Mouse (Mus musculus) neutrophil, adult 59 days (primary cell): ENCODE results near the gene 5430419D17Rik. TPM values are rescaled to one million over a fixed set of nuclear protein-coding genes. Genes with fewer than 3 reads are reported as not detected.

Experiments
- total RNA-seq, 2 experiments: library from RNA; stranded (reverse); gene quantifications; 1 replicate in 1 of 2; 2 replicates in 1 of 2; pipeline ENCODE4 v1.2.4; 2023

Gene 5430419D17Rik
- not detected for total RNA-seq

DNA sequence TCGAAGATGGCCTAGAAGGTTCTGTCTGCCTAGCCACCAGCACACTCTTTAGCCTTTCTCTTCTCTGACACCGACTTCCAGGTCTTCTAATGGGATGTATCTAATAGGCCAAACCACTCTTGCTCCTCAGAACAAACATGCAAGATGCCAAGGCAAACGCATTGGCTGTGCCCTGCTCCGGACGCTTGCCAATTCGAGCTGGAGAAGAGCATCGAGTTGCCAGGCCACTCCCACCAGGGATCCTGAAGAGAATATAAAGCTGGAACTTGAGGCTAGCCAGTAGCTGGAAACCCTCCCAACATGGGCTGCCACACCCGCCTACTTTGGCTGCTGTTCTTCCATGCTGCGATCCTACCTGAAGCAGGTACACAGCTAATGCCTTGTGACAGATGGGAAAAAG lies at the start of gene 5430419D17Rik:
Gene 5430419D17Rik (plus strand): TSS at position 282 of the 400 bp plus-strand sequence.

DNA sequence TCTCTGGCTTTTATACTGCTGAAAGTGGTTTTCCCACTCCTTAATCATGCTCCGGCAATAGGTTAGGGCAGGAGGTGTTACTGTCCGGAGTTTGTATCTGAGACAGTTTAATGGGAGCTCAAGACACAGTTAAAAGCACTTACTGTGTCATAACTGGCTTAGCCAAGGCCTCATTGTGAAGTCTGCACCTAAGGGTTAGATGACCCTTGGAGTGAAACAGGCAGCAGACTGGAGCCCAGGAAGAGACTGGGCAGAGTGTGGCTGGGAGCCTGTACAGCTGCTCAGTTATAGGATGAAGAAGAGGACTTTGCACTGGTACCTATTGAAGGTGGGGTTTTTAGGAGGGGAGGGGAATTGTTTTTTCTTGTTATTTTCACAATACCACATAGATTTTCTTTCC lies 28.0 kb upstream of the 5430419D17Rik start, which contains the start of gene 4933402N03Rik:
Gene 4933402N03Rik (minus strand): TSS at position 101 of the 400 bp plus-strand sequence.

DNA sequence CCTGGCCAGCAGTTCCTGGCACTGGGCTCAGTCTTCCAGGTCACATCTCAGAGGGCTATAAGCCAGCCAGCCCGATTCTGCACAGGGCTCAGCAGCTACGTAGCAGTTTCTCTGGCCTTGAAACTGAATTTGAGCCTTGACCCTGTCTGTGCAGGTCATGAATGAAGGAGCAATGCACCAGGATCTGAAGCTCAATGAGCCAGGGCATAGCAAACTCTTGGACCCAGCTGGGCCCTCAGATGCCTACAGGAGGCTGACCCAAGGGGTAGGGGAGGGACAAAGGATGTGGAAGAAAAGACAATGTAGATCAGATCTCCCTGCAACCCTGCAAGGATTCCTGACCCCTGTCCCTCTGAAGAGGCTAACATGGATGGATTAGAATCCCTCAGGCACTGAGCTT lies 148.0 kb downstream of the 5430419D17Rik start, which contains the start of gene Cuzd1:
Gene Cuzd1 (minus strand): TSS at position 101 of the 400 bp plus-strand sequence.

DNA sequence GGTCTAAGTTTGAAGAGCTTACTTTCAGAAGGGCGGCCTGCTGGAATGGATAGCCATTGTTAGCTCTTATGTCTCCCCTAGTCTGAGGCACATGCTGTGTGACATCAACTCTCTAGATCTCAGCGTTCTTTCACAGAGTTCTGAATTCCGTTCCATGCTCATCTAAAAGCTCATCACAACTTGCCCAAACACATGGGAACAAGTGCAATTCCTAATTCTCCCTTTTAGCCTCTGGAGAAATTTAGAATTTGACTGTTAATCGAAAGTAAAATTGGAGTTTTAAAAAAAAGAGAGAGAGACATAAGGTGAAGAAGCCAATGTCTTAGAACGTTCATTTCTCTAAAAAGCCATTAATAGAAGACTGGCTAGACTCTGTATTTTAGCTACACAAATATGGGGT lies 155.2 kb downstream of the 5430419D17Rik start, which contains the start of gene Fam24b:
Gene Fam24b (minus strand): TSS at position 101 of the 400 bp plus-strand sequence.

DNA sequence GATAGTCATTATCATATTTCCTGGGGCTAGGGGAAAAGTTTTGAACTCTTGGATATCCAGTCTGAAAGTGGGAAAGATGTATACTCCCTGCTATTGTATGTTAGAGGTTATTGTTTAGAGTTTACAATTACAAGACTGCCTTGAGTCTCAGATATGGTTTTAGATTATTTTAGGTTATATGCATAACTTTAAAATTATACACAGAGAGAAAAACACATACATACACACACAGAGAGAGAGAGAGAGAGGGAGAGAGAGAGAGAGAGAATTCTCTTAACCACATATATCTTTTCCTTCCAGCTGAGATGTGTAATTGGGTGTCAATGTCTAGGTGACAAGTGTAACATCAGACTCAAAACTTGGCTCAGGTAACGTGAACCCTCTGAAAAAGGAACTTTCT lies 159.4 kb downstream of the 5430419D17Rik start, which contains the start of gene Fam24a:
Gene Fam24a (plus strand): TSS at position 301 of the 400 bp plus-strand sequence.

Other genes with a start within 250 kb of the 5430419D17Rik start
- gene Htra1, start 238.3 kb upstream of the 5430419D17Rik start, total RNA-seq: not detected
- not detected for gene Dmbt1, start 142.3 kb upstream of the 5430419D17Rik start, total RNA-seq
- not detected for gene 4933402N03Rik, start 28.1 kb upstream of the 5430419D17Rik start, total RNA-seq
- gene Cuzd1, start 147.9 kb downstream of the 5430419D17Rik start, total RNA-seq: not detected
- not detected for gene Fam24b, start 155.1 kb downstream of the 5430419D17Rik start, total RNA-seq
- not detected for gene Fam24a, start 159.5 kb downstream of the 5430419D17Rik start, total RNA-seq
- 1 to 10 TPM; 3.8 to 9.9 TPM for gene 2310057M21Rik, start 188.4 kb downstream of the 5430419D17Rik start, total RNA-seq
- gene Pstk, start 196.7 kb downstream of the 5430419D17Rik start, total RNA-seq: 1 to 10 TPM; 5.3 to 5.5 TPM
- gene Ikzf5, start 236.1 kb downstream of the 5430419D17Rik start, total RNA-seq: 10 to 100 TPM; 39.1 to 41.5 TPM
- 10 to 100 TPM; 34.6 to 37.6 TPM for gene Acadsb, start 236.2 kb downstream of the 5430419D17Rik start, total RNA-seq